Mouse (Mus musculus) embryonic facial prominence, embryonic 12.5 days (tissue): ENCODE results near the gene Odf3. TPM values are rescaled to one million over a fixed set of nuclear protein-coding genes. Genes with fewer than 3 reads are reported as not detected.

Source experiments
- ATAC-seq: fragments of 200-750 bp; cut with Nextera tagmentation; 2 replicates; pipeline ENCODE4 v1.8.0; 2017; ENCODE audit not compliant: insufficient number of reproducible peaks, insufficient read depth, low FRiP score, low TSS enrichment
- H3K27ac ChIP-seq: fragments of 300-500 bp; sonication (generic); 2 replicates; pipeline ENCODE4 v1.5.1; 2016; ENCODE audit warnings: mild to moderate bottlenecking
- H3K27me3 ChIP-seq: fragments of 300-500 bp; sonication (generic); 2 replicates; pipeline ENCODE4 v1.6.1; 2016; ENCODE audit warnings: mild to moderate bottlenecking, moderate library complexity
- H3K36me3 ChIP-seq: fragments of 300-500 bp; sonication (generic); 2 replicates; pipeline ENCODE4 v1.6.1; 2016; ENCODE audit warnings: mild to moderate bottlenecking
- H3K4me1 ChIP-seq: fragments of 300-500 bp; sonication (generic); 2 replicates; pipeline ENCODE4 v1.6.1; 2016
- H3K4me2 ChIP-seq: fragments of 300-500 bp; sonication (generic); replicated peaks from 2 replicates; pipeline ENCODE4 v1.6.1; 2016; ENCODE audit warnings: mild to moderate bottlenecking, moderate library complexity
- H3K4me3 ChIP-seq: fragments of 300-500 bp; sonication (generic); 2 replicates; pipeline ENCODE4 v1.5.1; 2016; ENCODE audit warnings: mild to moderate bottlenecking
- H3K9ac ChIP-seq: fragments of 300-500 bp; sonication (generic); 2 replicates; pipeline ENCODE4 v1.6.1; 2016; ENCODE audit warnings: mild to moderate bottlenecking, moderate library complexity
- H3K9me3 ChIP-seq: fragments of 300-500 bp; sonication (generic); 2 replicates; pipeline ENCODE4 v1.6.1; 2016; ENCODE audit warnings: mild to moderate bottlenecking, moderate library complexity
- WGBS: fragments of 180-500 bp; shearing (Covaris S2); methylation state at CpG from one replicate; pipeline ENCODE4 v1.1.7; 2016; 5-methylcytosine and 5-hydroxymethylcytosine counted together
- polyA plus RNA-seq: library from polyadenylated mRNA; unstranded; fragments of >200 nt; fragmentation: Nextera tagmentation; extraction: Ambion mirVana; gene quantifications from 2 replicates; pipeline ENCODE4 v1.2.1, GENCODE M21; 2016

The Odf3 gene
- polyA plus RNA-seq, 1 experiment from 2014 or later: not detected

- Histone ChIP-seq H3K27ac (no peak overlapping the region), H3K9me3 (no peaks in the 10 kb centered on the region), H3K9ac (no peak overlapping the region), H3K4me2 (no peak overlapping the region), H3K4me3 (no peak overlapping the region), H3K27me3 (no peaks in the 10 kb centered on the region), H3K4me1 (no peaks in the 10 kb centered on the region), H3K36me3 (no peaks in the 10 kb centered on the region)
- 45% methylated on average over 8 of the region's 8 CpGs for WGBS
- no peak for ATAC-seq
These were observed 19.3 kb upstream of the Odf3 start for GRCm38 (mm10) chr7:140828171-140828881.

GRCm38 (mm10) chr7:140831447-140831846 lies 16.2 kb upstream of the Odf3 start:
- Histone ChIP-seq H3K27ac (no peak overlapping the region), H3K9ac (no peak overlapping the region), H3K36me3 (no peaks in the 10 kb centered on the region), H3K4me2 (no peak overlapping the region), H3K27me3 (no peaks in the 10 kb centered on the region), H3K4me1 (no peaks in the 10 kb centered on the region), H3K4me3 (no peak overlapping the region), H3K9me3 (no peaks in the 10 kb centered on the region)
- 70% methylated on average over 6 of the region's 6 CpGs for WGBS
- no peak for ATAC-seq

GRCm38 (mm10) chr7:140833341-140833740 lies 14.3 kb upstream of the Odf3 start:
- ATAC-seq: no peak
- no peaks in the 10 kb centered on the region for H3K36me3 ChIP-seq
- H3K4me1 ChIP-seq: no peaks in the 10 kb centered on the region
- H3K4me2 ChIP-seq: no peak overlapping the region
- H3K27ac ChIP-seq: no peak overlapping the region
- 79% methylated on average over 4 of the region's 4 CpGs for WGBS
- H3K27me3 ChIP-seq: no peaks in the 10 kb centered on the region
- no peaks in the 10 kb centered on the region for H3K9me3 ChIP-seq
- H3K9ac ChIP-seq: no peak overlapping the region
- H3K4me3 ChIP-seq: no peak overlapping the region

- no peak within 1 kb of the TSS for H3K27ac ChIP-seq
- H3K9ac ChIP-seq: no peak within 1 kb of the TSS
- 35% methylated on average over 20 of the region's 20 CpGs for WGBS
- H3K36me3 ChIP-seq: no peaks in the 10 kb centered on the region
- H3K4me3 ChIP-seq: no peak within 1 kb of the TSS
- H3K9me3 ChIP-seq: no peaks in the 10 kb centered on the region
- H3K27me3 ChIP-seq: no peaks in the 10 kb centered on the region; the same call in none of the 2 replicates
- no peak within 1 kb of the TSS for H3K4me2 ChIP-seq
- no peaks in the 10 kb centered on the region for H3K4me1 ChIP-seq
- no peak for ATAC-seq
These were observed 12.4 kb upstream of the Odf3 start, which contains the start of gene Urah for GRCm38 (mm10) chr7:140834968-140835757. Gene Urah, plus strand, starts transcription at chr7:140835018.

- no peaks in the 10 kb centered on the region for H3K9me3 ChIP-seq
- H3K4me3 ChIP-seq: no peak overlapping the region
- H3K4me2 ChIP-seq: no peak overlapping the region
- no peak overlapping the region for H3K9ac ChIP-seq
- no peak for ATAC-seq
- H3K4me1 ChIP-seq: no peaks in the 10 kb centered on the region
- H3K27me3 ChIP-seq: peaks cover 2% of the 10 kb centered on the region
- WGBS: 73% methylated on average over 2 of the region's 2 CpGs
- H3K36me3 ChIP-seq: no peaks in the 10 kb centered on the region
- H3K27ac ChIP-seq: no peak overlapping the region
These were observed 11.9 kb upstream of the Odf3 start for GRCm38 (mm10) chr7:140835758-140836087.

- H3K4me2 ChIP-seq: no peak overlapping the region
- H3K9ac ChIP-seq: no peak overlapping the region
- peaks cover 9% of the 10 kb centered on the region for H3K27me3 ChIP-seq
- no peak overlapping the region for H3K4me3 ChIP-seq
- H3K36me3 ChIP-seq: no peaks in the 10 kb centered on the region
- H3K9me3 ChIP-seq: no peaks in the 10 kb centered on the region
- WGBS: 88% methylated on average over 9 of the region's 9 CpGs
- ATAC-seq: no peak
- H3K27ac ChIP-seq: no peak overlapping the region
- H3K4me1 ChIP-seq: no peaks in the 10 kb centered on the region; the same call in 1 of the 2 replicates
These were observed 11.1 kb upstream of the Odf3 start for GRCm38 (mm10) chr7:140836243-140837115.

GRCm38 (mm10) chr7:140839556-140839955 lies 8.0 kb upstream of the Odf3 start:
- ATAC-seq: no peak
- Histone ChIP-seq H3K9ac (no peak overlapping the region), H3K36me3 (no peaks in the 10 kb centered on the region), H3K4me1 (no peaks in the 10 kb centered on the region; the same call in 1 of the 2 replicates), H3K4me3 (no peak overlapping the region), H3K27ac (no peak overlapping the region), H3K27me3 (peaks cover 27% of the 10 kb centered on the region), H3K4me2 (no peak overlapping the region), H3K9me3 (no peaks in the 10 kb centered on the region)
- WGBS: 56% methylated on average over 5 of the region's 5 CpGs

GRCm38 (mm10) chr7:140840750-140841735 lies 6.6 kb upstream of the Odf3 start:
- H3K27me3 ChIP-seq: peaks cover 27% of the 10 kb centered on the region
- H3K9me3 ChIP-seq: no peaks in the 10 kb centered on the region
- no peaks in the 10 kb centered on the region for H3K36me3 ChIP-seq
- no peak overlapping the region for H3K4me3 ChIP-seq
- H3K4me2 ChIP-seq: no peak overlapping the region
- no peaks in the 10 kb centered on the region; the same call in 1 of the 2 replicates for H3K4me1 ChIP-seq
- H3K9ac ChIP-seq: no peak overlapping the region
- 36% methylated on average over 19 of the region's 19 CpGs for WGBS
- ATAC-seq: no peak
- H3K27ac ChIP-seq: no peak overlapping the region

GRCm38 (mm10) chr7:140843806-140844205 lies 3.8 kb upstream of the Odf3 start:
- WGBS: 79% methylated on average over 7 of the region's 7 CpGs
- Histone ChIP-seq H3K27ac (no peak overlapping the region), H3K4me2 (no peak overlapping the region), H3K4me1 (no peaks in the 10 kb centered on the region; the same call in 1 of the 2 replicates), H3K4me3 (no peak overlapping the region), H3K36me3 (no peaks in the 10 kb centered on the region), H3K9me3 (no peaks in the 10 kb centered on the region), H3K27me3 (peaks cover 27% of the 10 kb centered on the region), H3K9ac (no peak overlapping the region)
- no peak for ATAC-seq

- Histone ChIP-seq H3K4me2 (no peak within 1 kb of the TSS), H3K27ac (no peak within 1 kb of the TSS), H3K36me3 (no peaks in the 10 kb centered on the region), H3K4me1 (no peaks in the 10 kb centered on the region; the same call in 1 of the 2 replicates), H3K4me3 (no peak within 1 kb of the TSS), H3K9ac (no peak within 1 kb of the TSS), H3K9me3 (no peaks in the 10 kb centered on the region), H3K27me3 (peaks cover 27% of the 10 kb centered on the region)
- WGBS: 31% methylated on average over 14 of the region's 14 CpGs
- peak; percentile 66 for ATAC-seq
These were observed 2.5 kb upstream of the Odf3 start, which contains the start of gene Scgb1c1 for GRCm38 (mm10) chr7:140844905-140845665. Gene Scgb1c1, plus strand, starts transcription at chr7:140845547.
